8 mouse cellular contexts compared by ENCODE assay signal in genomic region chr1:55874143-55874867, GRCm38 (mm10).
DNase-seq lines count a peak whose midpoint lies in the region; ATAC-seq and TF ChIP-seq lines count a peak whose summit lies in the region.

No protein-coding gene starts in this region.

- H3K9ac ChIP-seq in liver, embryonic 12.5 days = no peak overlapping the region
- no peak overlapping the region for H3K9ac ChIP-seq in midbrain, embryonic 15.5 days

- intact Hi-C loops in left cerebral cortex, postnatal 25 days (cut with DNase I) = loop anchor here (1.0 to 5.0 kb wide), 3 partner anchors 469 to 637 kb away; partner anchors contain the start of genes Mars2 and Plcl1

- H3K4me3 ChIP-seq in liver, embryonic 12.5 days = no peak overlapping the region
- H3K4me3 ChIP-seq in midbrain, embryonic 15.5 days = no peak overlapping the region
- H3K4me3 ChIP-seq in spleen, adult 2 months (ENCODE audit: extremely low read depth, insufficient read depth, insufficient read length) = no peak overlapping the region

- WGBS in liver, embryonic 12.5 days (ENCODE audit: insufficient replicate concordance) = 14% methylated on average over 7 of the region's 7 CpGs
- WGBS in midbrain, embryonic 15.5 days = 16% methylated on average over 7 of the region's 7 CpGs
- 20% methylated on average over 7 of the region's 7 CpGs for whole genome bisulfite sequencing in spleen, adult 2 months

- peak; percentile 68; the same call in 1 of the 2 replicates for TF ChIP-seq CTCF in spleen, adult 2 months (IDR thresholded peaks at IDR 0.05; ENCODE audit: extremely low read depth, insufficient read depth, insufficient read length, insufficient replicate concordance)

- H3K36me3 ChIP-seq in liver, embryonic 12.5 days = no peaks in the 10 kb centered on the region
- H3K36me3 ChIP-seq in midbrain, embryonic 15.5 days (replicated peaks) = no peaks in the 10 kb centered on the region
- no peaks in the 10 kb centered on the region for H3K36me3 ChIP-seq in spleen, adult 2 months (ENCODE audit: control insufficient read depth, insufficient read depth, low read length)

- no peak for TF ChIP-seq POLR2A in spleen, adult 2 months (IDR thresholded peaks at IDR 0.05; ENCODE audit: low read depth, low read length)

- no peak overlapping the region for H3K27ac ChIP-seq in liver, embryonic 12.5 days
- no peak overlapping the region for H3K27ac ChIP-seq in midbrain, embryonic 15.5 days
- H3K27ac ChIP-seq in spleen, adult 2 months (ENCODE audit: insufficient read depth, low read length) = no peak overlapping the region

- peak; percentile 55 for DNase-seq in liver
- peak; percentile 38 for DNase-seq in cerebellum, adult 8-10 months
- peak; percentile 72 to 89 for DNase-seq in left cerebral cortex, postnatal 25 days (ENCODE audit: low spot score in 2 of 2)
- peak; percentile 18 to 36 for DNase-seq in spleen, adult 2 months (ENCODE audit: low read depth in 1 of 2, low spot score in 2 of 2)

- H3K4me2 ChIP-seq in liver, embryonic 12.5 days = no peak overlapping the region
- no peak overlapping the region for H3K4me2 ChIP-seq in midbrain, embryonic 15.5 days

- no peaks in the 10 kb centered on the region for H3K27me3 ChIP-seq in liver, embryonic 12.5 days (replicated peaks)
- no peaks in the 10 kb centered on the region for H3K27me3 ChIP-seq in midbrain, embryonic 15.5 days (replicated peaks)
- no peaks in the 10 kb centered on the region for H3K27me3 ChIP-seq in spleen, adult 2 months (ENCODE audit: control insufficient read depth, insufficient read depth, low read length)

- H3K9me3 ChIP-seq in liver, embryonic 12.5 days (replicated peaks) = no peaks in the 10 kb centered on the region
- H3K9me3 ChIP-seq in midbrain, embryonic 15.5 days = no peaks in the 10 kb centered on the region

- no peaks in the 10 kb centered on the region for H3K4me1 ChIP-seq in liver, embryonic 12.5 days
- H3K4me1 ChIP-seq in midbrain, embryonic 15.5 days = 0 out of 2 replicates have a peak, but pooled peaks cover 5% of the 10 kb centered on the region
- no peaks in the 10 kb centered on the region for H3K4me1 ChIP-seq in spleen, adult 2 months (ENCODE audit: control insufficient read depth, insufficient read depth, insufficient read length)

- no peak for ATAC-seq in liver, embryonic 12.5 days
- peak; percentile 98 for ATAC-seq in frontal cortex, adult (ENCODE audit: low TSS enrichment)
- ATAC-seq in inflammation-experienced regulatory T-cells, adult 6 months = peak; percentile 86
- peak; percentile 94 for ATAC-seq in midbrain, embryonic 15.5 days (replicated peaks)

Comparison
In these comparisons a context has a peak if more than half of its experiments do, and no peak if none do; other contexts are left out.
1. DNase-seq: peak in every context shown above with its lines; median percentile 80 in left cerebral cortex, postnatal 25 days; 55 in liver; 38 in cerebellum, adult 8-10 months; 27 in spleen, adult 2 months.